Mouse (Mus musculus): ENCODE measurements around the gene Cadm4.
"Not testable (repeated sequence)": the region's sequence is repeated elsewhere in the genome, so short reads cannot be mapped to it uniquely, and the experiment has no call there.

The Cadm4 gene

GRCm38 (mm10) chr7:24517654-24518053 is 35.8 kb downstream of the Cadm4 start:
- in situ Hi-C loops (cut with MboI; ENCODE audit: low pct_unique_long_range_greater_than_20kb in 1 of 2, low sequenced_read_pairs in 2 of 2, unreplicated experiment in 1 of 2) = no loop called here

- in situ Hi-C loops (cut with MboI; ENCODE audit: low pct_unique_long_range_greater_than_20kb in 1 of 2, low sequenced_read_pairs in 2 of 2, unreplicated experiment in 1 of 2) = no loop called here
These were observed 37.3 kb downstream of the Cadm4 start for GRCm38 (mm10) chr7:24519130-24519529.

GRCm38 (mm10) chr7:24520054-24520453 is 38.2 kb downstream of the Cadm4 start:
- in situ Hi-C loops (cut with MboI; ENCODE audit: low pct_unique_long_range_greater_than_20kb in 1 of 2, low sequenced_read_pairs in 2 of 2, unreplicated experiment in 1 of 2) = not testable (repeated sequence)

GRCm38 (mm10) chr7:24522805-24523204 is 41.0 kb downstream of the Cadm4 start:
- in situ Hi-C loops (cut with MboI; ENCODE audit: low pct_unique_long_range_greater_than_20kb in 1 of 2, low sequenced_read_pairs in 2 of 2, unreplicated experiment in 1 of 2) = no loop called here

GRCm38 (mm10) chr7:24523723-24524122 is 41.9 kb downstream of the Cadm4 start:
- in situ Hi-C loops (cut with MboI; ENCODE audit: low pct_unique_long_range_greater_than_20kb in 1 of 2, low sequenced_read_pairs in 2 of 2, unreplicated experiment in 1 of 2) = no loop called here

GRCm38 (mm10) chr7:24524978-24525377 is 43.2 kb downstream of the Cadm4 start:
- in situ Hi-C loops (cut with MboI; ENCODE audit: low pct_unique_long_range_greater_than_20kb in 1 of 2, low sequenced_read_pairs in 2 of 2, unreplicated experiment in 1 of 2) = no loop called here

GRCm38 (mm10) chr7:24525686-24526420 is 44.0 kb downstream of the Cadm4 start:
- in situ Hi-C loops (cut with MboI; ENCODE audit: low pct_unique_long_range_greater_than_20kb in 1 of 2, low sequenced_read_pairs in 2 of 2, unreplicated experiment in 1 of 2) = no loop called here

- in situ Hi-C loops (cut with MboI; ENCODE audit: low pct_unique_long_range_greater_than_20kb in 1 of 2, low sequenced_read_pairs in 2 of 2, unreplicated experiment in 1 of 2) = no loop called here
These were observed 47.0 kb downstream of the Cadm4 start for GRCm38 (mm10) chr7:24528861-24529260.

GRCm38 (mm10) chr7:24529580-24529979 is 47.8 kb downstream of the Cadm4 start:
- in situ Hi-C loops (cut with MboI; ENCODE audit: low pct_unique_long_range_greater_than_20kb in 1 of 2, low sequenced_read_pairs in 2 of 2, unreplicated experiment in 1 of 2) = no loop called here

GRCm38 (mm10) chr7:24530062-24530931 is 48.5 kb downstream of the Cadm4 start, which contains the start of gene Irgq:
Irgq (plus strand) TSS chr7:24530689.
- in situ Hi-C loops (cut with MboI; ENCODE audit: low pct_unique_long_range_greater_than_20kb in 1 of 2, low sequenced_read_pairs in 2 of 2, unreplicated experiment in 1 of 2) = loop anchor here in 1 of 2 experiments (5.0 kb wide), 2 partner anchors 53 to 67 kb away; no protein-coding TSS in a partner anchor

GRCm38 (mm10) chr7:24531211-24531971 is 49.6 kb downstream of the Cadm4 start:
- in situ Hi-C loops (cut with MboI; ENCODE audit: low pct_unique_long_range_greater_than_20kb in 1 of 2, low sequenced_read_pairs in 2 of 2, unreplicated experiment in 1 of 2) = loop anchor here in 1 of 2 experiments (5.0 kb wide), 2 partner anchors 54 to 66 kb away; no protein-coding TSS in a partner anchor

GRCm38 (mm10) chr7:24533031-24533571 is 51.3 kb downstream of the Cadm4 start:
- in situ Hi-C loops (cut with MboI; ENCODE audit: low pct_unique_long_range_greater_than_20kb in 1 of 2, low sequenced_read_pairs in 2 of 2, unreplicated experiment in 1 of 2) = loop anchor here in 1 of 2 experiments (5.0 kb wide), 2 partner anchors 56 to 64 kb away; no protein-coding TSS in a partner anchor

GRCm38 (mm10) chr7:24533806-24534205 is 52.0 kb downstream of the Cadm4 start:
- in situ Hi-C loops (cut with MboI; ENCODE audit: low pct_unique_long_range_greater_than_20kb in 1 of 2, low sequenced_read_pairs in 2 of 2, unreplicated experiment in 1 of 2) = loop anchor here in 1 of 2 experiments (5.0 kb wide), 2 partner anchors 57 to 63 kb away; no protein-coding TSS in a partner anchor

GRCm38 (mm10) chr7:24534301-24534700 is 52.5 kb downstream of the Cadm4 start:
- in situ Hi-C loops (cut with MboI; ENCODE audit: low pct_unique_long_range_greater_than_20kb in 1 of 2, low sequenced_read_pairs in 2 of 2, unreplicated experiment in 1 of 2) = loop anchor here in 1 of 2 experiments (5.0 kb wide), 2 partner anchors 57 to 63 kb away; no protein-coding TSS in a partner anchor

- in situ Hi-C loops (cut with MboI; ENCODE audit: low pct_unique_long_range_greater_than_20kb in 1 of 2, low sequenced_read_pairs in 2 of 2, unreplicated experiment in 1 of 2) = no loop called here
These were observed 55.3 kb downstream of the Cadm4 start for GRCm38 (mm10) chr7:24537081-24537480.

GRCm38 (mm10) chr7:24537591-24537990 is 55.8 kb downstream of the Cadm4 start:
- in situ Hi-C loops (cut with MboI; ENCODE audit: low pct_unique_long_range_greater_than_20kb in 1 of 2, low sequenced_read_pairs in 2 of 2, unreplicated experiment in 1 of 2) = no loop called here

- in situ Hi-C loops (cut with MboI; ENCODE audit: low pct_unique_long_range_greater_than_20kb in 1 of 2, low sequenced_read_pairs in 2 of 2, unreplicated experiment in 1 of 2) = no loop called here
These were observed 56.3 kb downstream of the Cadm4 start for GRCm38 (mm10) chr7:24538154-24538553.

GRCm38 (mm10) chr7:24538701-24539100 is 56.9 kb downstream of the Cadm4 start:
- in situ Hi-C loops (cut with MboI; ENCODE audit: low pct_unique_long_range_greater_than_20kb in 1 of 2, low sequenced_read_pairs in 2 of 2, unreplicated experiment in 1 of 2) = no loop called here

Measured in mouse embryonic stem cell (cell line).